Mouse (Mus musculus): ENCODE results near the gene Dtnb. TPM values are rescaled to one million over a fixed set of nuclear protein-coding genes. Genes with fewer than 3 reads are reported as not detected.

Dtnb gene
- polyA plus RNA-seq, 1 experiment from 2014 or later: 12.6 TPM

DNA sequence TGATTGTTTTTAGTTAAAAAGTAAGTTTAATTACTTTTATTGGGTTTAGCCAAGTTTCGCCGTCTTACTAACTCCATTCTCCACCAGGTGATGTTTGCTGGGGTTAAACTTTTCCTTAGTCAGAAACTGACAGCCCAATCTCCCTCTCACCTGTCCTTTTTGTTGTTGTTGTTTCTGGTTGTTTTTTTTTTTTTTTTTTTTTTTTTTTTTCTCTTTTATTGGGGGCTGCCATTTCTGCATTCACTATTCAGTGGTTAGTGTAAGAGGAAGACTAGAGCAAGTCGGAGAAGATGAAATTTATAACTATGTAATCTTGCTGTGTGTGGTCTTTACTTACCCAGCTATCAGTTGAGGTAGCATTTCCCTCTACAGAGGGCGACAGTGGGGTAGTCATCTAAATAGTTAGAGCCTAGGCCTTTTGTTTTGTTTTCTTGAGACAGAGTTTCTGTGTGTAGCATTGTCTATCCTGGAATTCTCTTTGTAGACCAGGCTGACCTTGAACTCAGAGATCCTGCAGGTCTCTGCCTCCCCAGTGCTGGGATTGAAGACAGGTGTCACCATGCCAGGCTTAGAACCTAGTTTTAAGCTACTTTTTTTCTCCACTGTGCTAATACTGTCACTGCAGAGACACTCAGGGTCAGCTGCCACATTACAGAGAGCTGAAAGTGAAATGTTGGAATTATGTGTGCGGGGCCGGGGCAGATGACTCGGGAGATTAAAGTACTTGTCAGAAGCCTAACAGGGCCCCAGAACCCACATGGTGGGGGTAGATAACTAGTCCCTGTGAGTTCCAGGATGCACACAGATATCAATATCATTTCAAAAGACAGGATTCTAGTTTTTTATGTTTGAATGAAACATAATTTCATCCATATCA lies 46.2 kb downstream of the Dtnb start:
- ATAC-seq (ENCODE audit: low FRiP score, low TSS enrichment) (no peak), DNase-seq (ENCODE audit: low spot score) (no peak)
- H3K4me2 ChIP-seq (replicated peaks; ENCODE audit: low read depth): no peak overlapping the region
- no peaks in the 10 kb centered on the region for H3K9me3 ChIP-seq (ENCODE audit: control insufficient read depth, low read length)
- TF ChIP-seq EP300 (optimal IDR thresholded peaks at IDR 0.05) (no peak), CTCF (IDR thresholded peaks at IDR 0.05; ENCODE audit: low read depth) (no peak)
- H3K36me3 ChIP-seq (ENCODE audit: control insufficient read depth, insufficient read depth, low read length): no peaks in the 10 kb centered on the region
- WGBS: 89% methylated on average over 7 of the region's 7 CpGs
- no peak overlapping the region for H3K9ac ChIP-seq (ENCODE audit: low read length)
- no peaks in the 10 kb centered on the region for H3K27me3 ChIP-seq (ENCODE audit: control insufficient read depth, insufficient read depth, low read length)
- no peaks in the 10 kb centered on the region for H3K4me1 ChIP-seq (replicated peaks; ENCODE audit: control insufficient read depth, insufficient read depth)
- no peak overlapping the region for H3K27ac ChIP-seq (replicated peaks)
- H3K4me3 ChIP-seq (ENCODE audit: low read depth, low read length): no peak overlapping the region

DNA sequence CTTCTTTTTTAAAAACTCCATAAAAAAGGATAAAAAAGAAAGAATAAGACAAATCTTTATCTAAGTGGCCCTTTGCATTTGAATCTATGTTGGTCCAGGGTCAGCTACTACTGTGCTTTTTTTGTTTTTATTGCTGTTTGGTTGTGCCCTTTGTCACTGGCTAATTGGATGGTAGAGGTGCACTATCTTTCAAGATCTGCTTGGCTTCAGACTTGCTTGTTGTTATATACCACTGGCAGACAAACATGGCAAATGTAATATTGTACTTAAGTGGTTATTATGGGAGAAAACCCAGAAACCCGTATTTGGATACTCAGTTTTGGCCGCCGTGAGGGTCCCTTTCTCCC lies 46.8 kb downstream of the Dtnb start:
- Histone ChIP-seq H3K4me3 (ENCODE audit: low read depth, low read length) (no peak overlapping the region), H3K27me3 (ENCODE audit: control insufficient read depth, insufficient read depth, low read length) (no peaks in the 10 kb centered on the region), H3K9me3 (ENCODE audit: control insufficient read depth, low read length) (no peaks in the 10 kb centered on the region), H3K4me1 (replicated peaks; ENCODE audit: control insufficient read depth, insufficient read depth) (no peaks in the 10 kb centered on the region), H3K9ac (ENCODE audit: low read length) (no peak overlapping the region), H3K36me3 (ENCODE audit: control insufficient read depth, insufficient read depth, low read length) (no peaks in the 10 kb centered on the region), H3K27ac (replicated peaks) (no peak overlapping the region), H3K4me2 (replicated peaks; ENCODE audit: low read depth) (no peak overlapping the region)
- TF ChIP-seq CTCF (IDR thresholded peaks at IDR 0.05; ENCODE audit: low read depth) (no peak), EP300 (optimal IDR thresholded peaks at IDR 0.05) (no peak)
- no peak for DNase-seq (ENCODE audit: low spot score)
- WGBS: 94% methylated on average over 3 of the region's 3 CpGs
- no peak for ATAC-seq (ENCODE audit: low FRiP score, low TSS enrichment)

DNA sequence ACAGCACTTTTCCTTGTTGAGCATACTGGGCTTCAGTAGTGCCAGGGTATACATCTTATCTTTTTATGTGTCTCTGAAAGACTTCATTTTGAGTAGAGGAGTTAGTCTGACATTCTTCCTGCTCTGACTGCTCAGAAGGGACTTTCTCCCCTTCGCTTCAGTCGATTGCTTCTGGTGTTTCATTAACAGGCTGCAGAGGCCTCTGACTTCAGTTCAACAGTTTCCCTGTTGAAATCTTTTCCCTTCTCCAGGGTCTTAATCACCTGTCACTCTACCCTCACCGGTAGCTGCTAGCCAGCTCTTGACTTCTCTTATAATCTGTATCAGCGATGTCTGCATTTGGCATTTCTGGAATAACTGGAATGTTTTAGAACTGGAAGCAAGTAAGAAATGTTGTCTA lies 54.7 kb downstream of the Dtnb start:
- WGBS: 80% methylated on average over 4 of the region's 4 CpGs
- TF ChIP-seq CTCF (IDR thresholded peaks at IDR 0.05; ENCODE audit: low read depth) (no peak), EP300 (optimal IDR thresholded peaks at IDR 0.05) (no peak)
- no peak overlapping the region for H3K4me2 ChIP-seq (replicated peaks; ENCODE audit: low read depth)
- H3K9me3 ChIP-seq (ENCODE audit: control insufficient read depth, low read length): no peaks in the 10 kb centered on the region
- no peak overlapping the region for H3K9ac ChIP-seq (ENCODE audit: low read length)
- DNase-seq (ENCODE audit: low spot score) (no peak), ATAC-seq (ENCODE audit: low FRiP score, low TSS enrichment) (no peak)
- no peak overlapping the region for H3K4me3 ChIP-seq (ENCODE audit: low read depth, low read length)
- H3K27ac ChIP-seq (replicated peaks): no peak overlapping the region
- H3K27me3 ChIP-seq (ENCODE audit: control insufficient read depth, insufficient read depth, low read length): no peaks in the 10 kb centered on the region
- no peaks in the 10 kb centered on the region for H3K36me3 ChIP-seq (ENCODE audit: control insufficient read depth, insufficient read depth, low read length)
- no peaks in the 10 kb centered on the region for H3K4me1 ChIP-seq (replicated peaks; ENCODE audit: control insufficient read depth, insufficient read depth)

DNA sequence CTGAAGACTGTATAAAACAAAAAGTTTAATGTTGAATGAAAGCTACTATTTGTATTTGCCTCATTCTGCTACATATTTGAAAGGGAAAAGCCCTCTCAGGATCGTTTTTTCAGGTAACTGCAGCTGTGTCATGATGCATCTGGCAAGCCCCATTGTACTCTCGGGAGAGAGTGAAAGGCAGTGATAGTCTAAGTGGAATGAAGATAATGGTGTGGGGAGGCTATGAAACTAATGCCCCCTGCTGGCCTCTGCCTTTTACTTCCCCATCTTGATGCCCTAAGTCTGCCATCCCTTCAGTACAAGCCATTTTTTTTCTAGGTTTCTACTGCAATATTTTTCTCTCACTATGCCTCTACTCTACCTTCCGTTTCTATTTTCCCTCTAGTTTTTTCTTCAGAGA lies 69.8 kb downstream of the Dtnb start:
- Histone ChIP-seq H3K4me1 (replicated peaks; ENCODE audit: control insufficient read depth, insufficient read depth) (no peaks in the 10 kb centered on the region), H3K27me3 (ENCODE audit: control insufficient read depth, insufficient read depth, low read length) (no peaks in the 10 kb centered on the region), H3K4me2 (replicated peaks; ENCODE audit: low read depth) (no peak overlapping the region), H3K36me3 (ENCODE audit: control insufficient read depth, insufficient read depth, low read length) (no peaks in the 10 kb centered on the region), H3K9ac (ENCODE audit: low read length) (no peak overlapping the region), H3K27ac (replicated peaks) (no peak overlapping the region), H3K4me3 (ENCODE audit: low read depth, low read length) (no peak overlapping the region), H3K9me3 (ENCODE audit: control insufficient read depth, low read length) (no peaks in the 10 kb centered on the region)
- 51% methylated on average over 3 of the region's 3 CpGs for WGBS
- ATAC-seq (ENCODE audit: low FRiP score, low TSS enrichment) (no peak), DNase-seq (ENCODE audit: low spot score) (peak; percentile 30)
- TF ChIP-seq EP300 (optimal IDR thresholded peaks at IDR 0.05): no peak
- TF ChIP-seq CTCF (IDR thresholded peaks at IDR 0.05; ENCODE audit: low read depth): peak; percentile 67

DNA sequence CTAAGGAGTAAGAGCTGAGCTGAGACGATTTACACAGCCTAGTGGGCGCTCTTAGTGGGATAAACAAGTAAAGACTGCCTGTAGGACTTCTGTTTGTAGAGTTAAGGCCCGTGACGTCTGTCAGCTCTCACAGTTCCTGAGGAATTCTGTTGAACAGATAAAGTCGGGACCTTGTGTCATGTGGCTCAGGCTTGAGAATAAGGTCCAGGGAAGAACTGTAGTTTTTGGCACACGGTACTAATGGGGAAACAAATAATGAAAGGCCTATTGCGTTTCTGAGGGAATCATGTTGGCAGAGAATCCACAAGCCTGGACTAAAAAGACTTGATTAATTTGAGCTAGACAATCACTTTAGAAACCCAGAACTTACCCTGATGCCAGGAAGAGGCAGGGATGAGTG lies 84.6 kb downstream of the Dtnb start:
- Histone ChIP-seq H3K27me3 (ENCODE audit: control insufficient read depth, insufficient read depth, low read length) (no peaks in the 10 kb centered on the region), H3K9ac (ENCODE audit: low read length) (no peak overlapping the region), H3K4me2 (replicated peaks; ENCODE audit: low read depth) (no peak overlapping the region), H3K36me3 (ENCODE audit: control insufficient read depth, insufficient read depth, low read length) (no peaks in the 10 kb centered on the region), H3K4me3 (ENCODE audit: low read depth, low read length) (no peak overlapping the region), H3K4me1 (replicated peaks; ENCODE audit: control insufficient read depth, insufficient read depth) (no peaks in the 10 kb centered on the region), H3K27ac (replicated peaks) (no peak overlapping the region), H3K9me3 (ENCODE audit: control insufficient read depth, low read length) (no peaks in the 10 kb centered on the region)
- TF ChIP-seq EP300 (optimal IDR thresholded peaks at IDR 0.05): no peak
- TF ChIP-seq CTCF (IDR thresholded peaks at IDR 0.05; ENCODE audit: low read depth): no peak
- DNase-seq (ENCODE audit: low spot score) (no peak), ATAC-seq (ENCODE audit: low FRiP score, low TSS enrichment) (no peak)
- WGBS: 57% methylated on average over 7 of the region's 7 CpGs

DNA sequence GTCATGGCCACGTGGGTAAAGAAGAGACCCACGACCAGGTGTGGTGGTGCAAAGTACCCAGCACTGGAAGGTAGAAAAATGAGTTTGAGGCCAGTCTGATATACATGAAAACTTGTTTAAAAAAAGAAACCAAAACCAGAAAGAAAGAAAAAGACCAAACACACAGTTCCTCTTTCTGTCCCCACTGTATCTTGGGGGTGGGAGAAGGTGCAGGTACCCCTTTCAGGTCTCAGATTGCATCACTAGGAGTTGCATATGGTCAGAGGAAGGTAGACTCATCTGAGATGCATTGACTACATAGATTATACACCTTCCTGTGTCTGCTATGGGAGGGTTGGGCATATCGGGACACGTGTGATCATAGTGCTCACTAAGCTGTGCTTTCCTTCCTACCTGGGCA lies 85.1 kb downstream of the Dtnb start:
- H3K27ac ChIP-seq (replicated peaks): no peak overlapping the region
- no peak overlapping the region for H3K4me2 ChIP-seq (replicated peaks; ENCODE audit: low read depth)
- WGBS: 82% methylated on average over 4 of the region's 4 CpGs
- H3K9ac ChIP-seq (ENCODE audit: low read length): no peak overlapping the region
- no peak for TF ChIP-seq CTCF (IDR thresholded peaks at IDR 0.05; ENCODE audit: low read depth)
- TF ChIP-seq EP300 (optimal IDR thresholded peaks at IDR 0.05): no peak
- DNase-seq (ENCODE audit: low spot score): no peak
- no peak for ATAC-seq (ENCODE audit: low FRiP score, low TSS enrichment)
- no peaks in the 10 kb centered on the region for H3K36me3 ChIP-seq (ENCODE audit: control insufficient read depth, insufficient read depth, low read length)
- H3K9me3 ChIP-seq (ENCODE audit: control insufficient read depth, low read length): no peaks in the 10 kb centered on the region
- no peak overlapping the region for H3K4me3 ChIP-seq (ENCODE audit: low read depth, low read length)
- H3K4me1 ChIP-seq (replicated peaks; ENCODE audit: control insufficient read depth, insufficient read depth): no peaks in the 10 kb centered on the region
- no peaks in the 10 kb centered on the region for H3K27me3 ChIP-seq (ENCODE audit: control insufficient read depth, insufficient read depth, low read length)

Data from stomach, postnatal 0 days (tissue).